Mouse (Mus musculus): Measurements from ENCODE around the gene Actn1. TPM values are rescaled to one million over a fixed set of nuclear protein-coding genes. Genes with fewer than 3 reads are reported as not detected.
A peak's percentile ranks its signal among the peaks of the same experiment; 100 is the strongest.

The Actn1 gene
- polyA plus RNA-seq, 1 experiment = 193 TPM

- TF ChIP-seq CTCF (IDR thresholded peaks at IDR 0.05; ENCODE audit: low read depth, low read length) (no peak), EP300 (IDR thresholded peaks at IDR 0.05; ENCODE audit: insufficient read depth, low read depth, low read length) (no peak), POLR2A (IDR thresholded peaks at IDR 0.05; ENCODE audit: insufficient read depth, low read length) (no peak)
- Histone ChIP-seq H3K4me3 (ENCODE audit: low read depth, low read length) (no peak overlapping the region), H3K27me3 (ENCODE audit: control insufficient read depth, insufficient read depth, low read length, poor library complexity, severe bottlenecking) (no peaks in the 10 kb centered on the region), H3K4me1 (ENCODE audit: control insufficient read depth, insufficient read depth, low read length) (peaks cover 25% of the 10 kb centered on the region), H3K36me3 (ENCODE audit: control insufficient read depth, insufficient read depth, low read length, poor library complexity, severe bottlenecking) (no peaks in the 10 kb centered on the region), H3K9me3 (replicated peaks; ENCODE audit: control insufficient read depth, insufficient read depth, low read length, poor library complexity, severe bottlenecking) (no peaks in the 10 kb centered on the region), H3K9ac (ENCODE audit: low read depth, poor library complexity, severe bottlenecking) (no peak overlapping the region), H3K27ac (ENCODE audit: insufficient read depth, low read length) (no peak overlapping the region)
Measured at GRCm38 (mm10) chr12:80213263-80213662, 46.9 kb downstream of the Actn1 start.

DNA sequence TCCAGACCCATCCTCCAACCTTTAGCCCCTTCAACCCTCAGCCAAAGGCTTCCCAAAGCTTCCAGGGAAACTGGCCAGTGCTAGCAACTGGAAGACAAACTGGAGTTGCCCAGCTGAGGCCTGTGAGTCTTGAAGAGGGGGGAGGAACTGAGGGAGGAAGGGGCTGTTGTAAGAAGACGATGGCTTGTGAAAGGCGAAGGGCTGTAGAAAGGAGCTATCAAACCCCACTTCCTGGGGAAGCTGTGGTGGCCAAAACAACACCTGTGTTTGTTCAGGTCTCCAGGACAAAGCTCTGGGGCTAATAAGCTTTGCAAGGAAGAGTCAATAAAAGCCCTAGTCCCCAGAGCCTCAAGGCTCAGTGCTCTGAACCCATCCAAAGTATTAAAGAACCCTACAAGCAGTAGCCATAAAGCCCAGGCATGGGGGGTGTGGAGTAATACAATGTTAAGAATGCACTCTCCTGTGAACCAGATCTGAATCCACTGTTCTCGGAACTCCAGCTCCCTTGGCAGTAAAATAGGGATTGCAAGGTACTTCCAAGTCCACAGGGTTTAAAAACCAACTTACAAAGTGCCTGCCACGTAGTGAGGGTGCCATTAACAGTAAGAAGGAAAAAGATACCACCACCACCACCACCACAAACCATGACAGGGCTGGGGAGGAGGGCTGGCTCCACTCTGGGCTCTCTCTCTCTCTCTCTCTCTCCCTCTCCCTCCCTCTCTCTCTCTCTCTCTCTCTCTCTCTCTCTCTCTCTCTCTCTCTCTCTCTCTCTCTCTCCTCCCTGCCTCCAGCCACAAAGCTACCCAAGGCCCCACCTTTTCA, 49.2 kb downstream of the Actn1 start:
- no peaks in the 10 kb centered on the region for H3K27me3 ChIP-seq (ENCODE audit: control insufficient read depth, insufficient read depth, low read length, poor library complexity, severe bottlenecking)
- 0 out of 2 replicates have a peak overlapping the region, but pooled peaks have one; percentile 10 for H3K9ac ChIP-seq (ENCODE audit: low read depth, poor library complexity, severe bottlenecking)
- TF ChIP-seq POLR2A (IDR thresholded peaks at IDR 0.05; ENCODE audit: insufficient read depth, low read length) (no peak), CTCF (IDR thresholded peaks at IDR 0.05; ENCODE audit: low read depth, low read length) (no peak), EP300 (IDR thresholded peaks at IDR 0.05; ENCODE audit: insufficient read depth, low read depth, low read length) (no peak)
- no peaks in the 10 kb centered on the region for H3K9me3 ChIP-seq (replicated peaks; ENCODE audit: control insufficient read depth, insufficient read depth, low read length, poor library complexity, severe bottlenecking)
- H3K36me3 ChIP-seq (ENCODE audit: control insufficient read depth, insufficient read depth, low read length, poor library complexity, severe bottlenecking) = peaks cover 2% of the 10 kb centered on the region
- H3K27ac ChIP-seq (ENCODE audit: insufficient read depth, low read length) = peak overlapping the region; percentile 26
- peaks cover 16% of the 10 kb centered on the region for H3K4me1 ChIP-seq (ENCODE audit: control insufficient read depth, insufficient read depth, low read length)
- no peak overlapping the region for H3K4me3 ChIP-seq (ENCODE audit: low read depth, low read length)

- H3K9ac ChIP-seq (ENCODE audit: low read depth, poor library complexity, severe bottlenecking) = no peak overlapping the region; the same call in 1 of the 2 replicates
- no peaks in the 10 kb centered on the region for H3K9me3 ChIP-seq (replicated peaks; ENCODE audit: control insufficient read depth, insufficient read depth, low read length, poor library complexity, severe bottlenecking)
- TF ChIP-seq CTCF (IDR thresholded peaks at IDR 0.05; ENCODE audit: low read depth, low read length) (no peak), EP300 (IDR thresholded peaks at IDR 0.05; ENCODE audit: insufficient read depth, low read depth, low read length) (no peak), POLR2A (IDR thresholded peaks at IDR 0.05; ENCODE audit: insufficient read depth, low read length) (no peak)
- H3K27me3 ChIP-seq (ENCODE audit: control insufficient read depth, insufficient read depth, low read length, poor library complexity, severe bottlenecking) = no peaks in the 10 kb centered on the region
- H3K4me1 ChIP-seq (ENCODE audit: control insufficient read depth, insufficient read depth, low read length) = peaks cover 12% of the 10 kb centered on the region
- H3K27ac ChIP-seq (ENCODE audit: insufficient read depth, low read length) = peak overlapping the region; percentile 26
- 0 out of 2 replicates have a peak overlapping the region, but pooled peaks have one; percentile 27 for H3K4me3 ChIP-seq (ENCODE audit: low read depth, low read length)
- H3K36me3 ChIP-seq (ENCODE audit: control insufficient read depth, insufficient read depth, low read length, poor library complexity, severe bottlenecking) = peaks cover 3% of the 10 kb centered on the region
Measured at GRCm38 (mm10) chr12:80209914-80210313, 50.3 kb downstream of the Actn1 start.

- TF ChIP-seq CTCF (IDR thresholded peaks at IDR 0.05; ENCODE audit: low read depth, low read length) (no peak), EP300 (IDR thresholded peaks at IDR 0.05; ENCODE audit: insufficient read depth, low read depth, low read length) (peak; percentile 61)
- Histone ChIP-seq H3K36me3 (ENCODE audit: control insufficient read depth, insufficient read depth, low read length, poor library complexity, severe bottlenecking) (peaks cover 10% of the 10 kb centered on the region), H3K27ac (ENCODE audit: insufficient read depth, low read length) (0 out of 2 replicates have a peak overlapping the region, but pooled peaks have one; percentile 24), H3K27me3 (ENCODE audit: control insufficient read depth, insufficient read depth, low read length, poor library complexity, severe bottlenecking) (no peaks in the 10 kb centered on the region), H3K9ac (ENCODE audit: low read depth, poor library complexity, severe bottlenecking) (no peak overlapping the region), H3K4me3 (ENCODE audit: low read depth, low read length) (no peak overlapping the region), H3K9me3 (replicated peaks; ENCODE audit: control insufficient read depth, insufficient read depth, low read length, poor library complexity, severe bottlenecking) (no peaks in the 10 kb centered on the region), H3K4me1 (ENCODE audit: control insufficient read depth, insufficient read depth, low read length) (peaks cover 16% of the 10 kb centered on the region)
Measured at GRCm38 (mm10) chr12:80208126-80208820, 51.9 kb downstream of the Actn1 start.

GRCm38 (mm10) chr12:80203284-80203683, 56.9 kb downstream of the Actn1 start:
- Histone ChIP-seq H3K4me1 (ENCODE audit: control insufficient read depth, insufficient read depth, low read length) (peaks cover 4% of the 10 kb centered on the region), H3K9me3 (replicated peaks; ENCODE audit: control insufficient read depth, insufficient read depth, low read length, poor library complexity, severe bottlenecking) (peaks cover 4% of the 10 kb centered on the region; the same call in 1 of the 2 replicates), H3K27me3 (ENCODE audit: control insufficient read depth, insufficient read depth, low read length, poor library complexity, severe bottlenecking) (no peaks in the 10 kb centered on the region), H3K4me3 (ENCODE audit: low read depth, low read length) (no peak overlapping the region), H3K9ac (ENCODE audit: low read depth, poor library complexity, severe bottlenecking) (no peak overlapping the region), H3K36me3 (ENCODE audit: control insufficient read depth, insufficient read depth, low read length, poor library complexity, severe bottlenecking) (peaks cover 10% of the 10 kb centered on the region), H3K27ac (ENCODE audit: insufficient read depth, low read length) (no peak overlapping the region)
- TF ChIP-seq CTCF (IDR thresholded peaks at IDR 0.05; ENCODE audit: low read depth, low read length) = no peak
- TF ChIP-seq EP300 (IDR thresholded peaks at IDR 0.05; ENCODE audit: insufficient read depth, low read depth, low read length) = no peak
- no peak for TF ChIP-seq POLR2A (IDR thresholded peaks at IDR 0.05; ENCODE audit: insufficient read depth, low read length)
